Mouse (Mus musculus) bone marrow, adult 2 months (tissue): Measurements from ENCODE around the gene Nxn. TPM values are rescaled to one million over a fixed set of nuclear protein-coding genes. Genes with fewer than 3 reads are reported as not detected.
A peak's percentile ranks its signal among the peaks of the same experiment; 100 is the strongest.

Experiments used
- H3K27ac ChIP-seq: fragments of 200-500 bp; 2 replicates; pipeline ENCODE4 v1.5.1; 2012; ENCODE audit warnings: low read depth, mild to moderate bottlenecking, control low read depth, inconsistent platforms, low read length; ENCODE audit not compliant: control insufficient read depth, poor library complexity, insufficient read depth
- H3K4me1 ChIP-seq: fragments of 200-500 bp; 2 replicates; pipeline ENCODE4 v1.6.1; 2011; ENCODE audit warnings: low read length; ENCODE audit not compliant: control insufficient read depth, insufficient read depth
- H3K4me3 ChIP-seq: fragments of 200-500 bp; replicated peaks from 2 replicates; pipeline ENCODE3; 2011; ENCODE audit warnings: mild to moderate bottlenecking, low read depth, low read length, control low read depth; ENCODE audit not compliant: control insufficient read depth
- CTCF ChIP-seq: fragments of 200-500 bp; IDR thresholded peaks from 2 replicates; pipeline ENCODE4 v1.5.1; 2011; ENCODE audit warnings: low read length, control low read depth; ENCODE audit not compliant: control insufficient read depth, insufficient read depth
- POLR2A ChIP-seq: fragments of 200-500 bp; IDR thresholded peaks from 2 replicates; pipeline ENCODE4 v1.6.1; 2011; ENCODE audit warnings: low read depth, mild to moderate bottlenecking, control low read depth, low read length, borderline replicate concordance; ENCODE audit not compliant: control insufficient read depth
- WGBS: fragments of 180-500 bp; shearing (Covaris S2); methylation state at CpG from one replicate; pipeline ENCODE4 v1.1.7; 2018; 5-methylcytosine and 5-hydroxymethylcytosine counted together
- polyA plus RNA-seq: library from polyadenylated mRNA; stranded (reverse); fragments of >200 nt; gene quantifications from 2 replicates; pipeline ENCODE4 v1.2.4, GENCODE M21; 2011; ENCODE audit warnings: low replicate concordance; ENCODE audit not compliant: missing spikeins, insufficient read depth, insufficient read length

Gene Nxn
- polyA plus RNA-seq, 1 experiment, result 14.4 TPM

GRCm38 (mm10) chr11:76294078-76294477 lies 104.9 kb downstream of the Nxn start:
- H3K4me1 ChIP-seq, result no peaks in the 10 kb centered on the region; the same call in 1 of the 2 replicates
- TF ChIP-seq CTCF, result no peak
- no peak for TF ChIP-seq POLR2A
- H3K27ac ChIP-seq, result no peak overlapping the region
- WGBS, result 58% methylated on average over 5 of the region's 5 CpGs
- H3K4me3 ChIP-seq, result no peak overlapping the region

DNA sequence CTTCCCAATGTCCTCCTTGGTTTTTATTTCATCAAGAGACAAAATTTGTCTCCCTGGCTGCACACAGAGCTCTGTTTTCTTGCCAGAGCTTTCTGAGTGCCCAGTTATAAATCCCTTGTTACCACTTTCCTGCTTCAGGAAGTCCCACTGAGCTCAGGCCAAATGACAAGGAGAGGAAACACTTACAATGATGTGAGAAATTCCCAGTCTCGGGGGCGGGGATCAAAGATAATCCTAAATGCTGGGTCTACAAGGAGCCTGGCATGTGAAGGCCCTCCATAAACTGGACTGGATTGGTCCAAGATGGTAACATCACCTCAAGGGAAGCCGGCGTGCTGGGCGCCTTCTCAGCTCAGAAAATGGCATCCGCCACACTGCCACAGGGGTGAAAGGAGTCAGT lies 106.1 kb downstream of the Nxn start:
- Histone ChIP-seq H3K27ac (no peak overlapping the region), H3K4me3 (no peak overlapping the region), H3K4me1 (peaks cover 2% of the 10 kb centered on the region; the same call in 1 of the 2 replicates)
- 87% methylated on average over 6 of the region's 6 CpGs for WGBS
- TF ChIP-seq POLR2A, result no peak
- TF ChIP-seq CTCF, result no peak

DNA sequence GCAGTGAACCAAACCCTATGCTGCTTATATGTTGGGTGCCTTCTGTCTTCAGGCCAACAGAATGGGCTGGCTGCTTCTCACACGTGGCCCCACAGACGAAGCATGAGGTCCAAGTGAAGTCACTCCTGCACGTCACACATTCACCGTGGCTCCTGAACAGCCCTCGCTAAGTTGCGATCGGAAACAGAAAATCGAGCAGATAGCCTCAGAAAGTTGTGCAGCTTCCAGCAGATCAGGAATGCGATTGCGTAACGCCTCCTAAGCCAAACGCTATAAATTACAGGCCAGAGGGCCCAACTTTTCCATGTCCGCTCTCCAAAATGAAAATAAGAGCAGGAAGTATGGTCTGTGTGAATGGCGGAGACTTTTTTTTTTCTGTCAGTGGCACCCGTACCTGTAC lies 106.5 kb downstream of the Nxn start:
- WGBS, result 71% methylated on average over 15 of the region's 15 CpGs
- Histone ChIP-seq H3K4me3 (no peak overlapping the region), H3K4me1 (peaks cover 2% of the 10 kb centered on the region; the same call in 1 of the 2 replicates), H3K27ac (no peak overlapping the region)
- TF ChIP-seq POLR2A (no peak), CTCF (no peak)

- Histone ChIP-seq H3K4me3 (no peak overlapping the region), H3K4me1 (peaks cover 2% of the 10 kb centered on the region; the same call in 1 of the 2 replicates), H3K27ac (no peak overlapping the region)
- no peak for TF ChIP-seq CTCF
- no peak for TF ChIP-seq POLR2A
- WGBS, result 86% methylated on average over 4 of the region's 4 CpGs
These were observed 107.0 kb downstream of the Nxn start for GRCm38 (mm10) chr11:76291960-76292359.

- Histone ChIP-seq H3K4me3 (no peak overlapping the region), H3K27ac (no peak overlapping the region), H3K4me1 (peaks cover 2% of the 10 kb centered on the region; the same call in 1 of the 2 replicates)
- WGBS, result 60% methylated on average over 11 of the region's 11 CpGs
- no peak for TF ChIP-seq POLR2A
- no peak for TF ChIP-seq CTCF
These were observed 108.6 kb downstream of the Nxn start for GRCm38 (mm10) chr11:76290367-76290766.

DNA sequence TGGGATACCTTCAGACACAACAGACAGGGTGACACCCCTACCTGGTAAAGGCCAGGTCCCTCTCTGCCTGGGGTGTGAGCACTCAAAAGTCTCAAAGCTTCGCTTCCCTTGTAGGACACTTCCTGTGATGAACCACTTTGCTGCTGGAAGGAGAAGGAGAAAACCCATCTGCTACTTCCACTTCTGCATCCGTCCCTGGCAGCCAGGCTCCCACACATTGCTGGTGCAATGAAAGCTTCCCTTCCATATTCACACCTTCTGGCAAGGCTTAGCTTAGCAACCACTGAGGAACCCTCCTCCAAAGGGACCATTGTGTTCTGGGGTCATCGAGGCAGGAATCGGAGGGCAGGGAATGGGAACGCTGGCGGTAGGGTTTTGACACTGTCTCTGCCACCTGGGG lies 110.3 kb downstream of the Nxn start:
- no peak overlapping the region for H3K4me3 ChIP-seq
- H3K27ac ChIP-seq, result 0 out of 2 replicates have a peak overlapping the region, but pooled peaks have one; percentile 11

GRCm38 (mm10) chr11:76287301-76287700 lies 111.6 kb downstream of the Nxn start:
- WGBS, result 81% methylated on average over 10 of the region's 10 CpGs
- H3K27ac ChIP-seq, result no peak overlapping the region

More for the DNA sequence above, 110.3 kb downstream of the Nxn start:
- WGBS, result 67% methylated on average over 6 of the region's 6 CpGs
- H3K4me1 ChIP-seq, result peaks cover 2% of the 10 kb centered on the region; the same call in 1 of the 2 replicates
- no peak for TF ChIP-seq POLR2A
- no peak for TF ChIP-seq CTCF

DNA sequence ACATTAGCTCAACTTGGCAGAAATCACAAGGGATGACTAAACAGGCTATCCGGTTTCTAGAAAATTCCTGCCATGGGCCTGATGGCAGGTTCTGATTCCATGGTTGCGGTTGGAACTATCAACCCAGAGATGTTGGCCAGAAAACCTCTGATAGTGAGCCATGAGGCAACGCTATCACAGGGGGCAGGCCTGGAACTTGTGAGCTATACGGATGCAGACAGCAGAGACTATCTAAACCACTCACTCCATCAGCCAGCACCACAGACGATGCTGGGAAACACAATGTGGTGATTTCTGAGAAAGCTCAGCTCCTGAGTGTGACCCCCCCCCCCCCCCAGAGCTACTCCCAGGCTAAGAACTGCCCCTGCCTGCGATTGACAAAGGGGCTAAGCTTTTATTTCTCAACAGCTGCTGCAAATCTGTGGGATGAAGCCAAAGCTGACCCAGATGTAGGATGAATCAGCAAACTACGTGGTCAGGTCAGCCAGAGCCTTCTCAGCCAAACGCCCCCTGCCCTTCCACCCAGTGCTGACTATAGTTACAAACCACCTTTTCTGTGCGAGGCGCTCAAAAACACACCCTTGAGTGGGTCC lies 112.3 kb downstream of the Nxn start:
- Histone ChIP-seq H3K4me1 (peaks cover 2% of the 10 kb centered on the region; the same call in 1 of the 2 replicates), H3K27ac (no peak overlapping the region), H3K4me3 (no peak overlapping the region)
- TF ChIP-seq CTCF, result no peak
- TF ChIP-seq POLR2A, result no peak
- WGBS, result 55% methylated on average over 10 of the region's 10 CpGs

More at GRCm38 (mm10) chr11:76287301-76287700, 111.6 kb downstream of the Nxn start:
- TF ChIP-seq POLR2A (no peak), CTCF (no peak)
- Histone ChIP-seq H3K4me3 (no peak overlapping the region), H3K4me1 (peaks cover 2% of the 10 kb centered on the region; the same call in 1 of the 2 replicates)
